1 mouse cellular context compared by ENCODE assay signal in the genomic region with DNA sequence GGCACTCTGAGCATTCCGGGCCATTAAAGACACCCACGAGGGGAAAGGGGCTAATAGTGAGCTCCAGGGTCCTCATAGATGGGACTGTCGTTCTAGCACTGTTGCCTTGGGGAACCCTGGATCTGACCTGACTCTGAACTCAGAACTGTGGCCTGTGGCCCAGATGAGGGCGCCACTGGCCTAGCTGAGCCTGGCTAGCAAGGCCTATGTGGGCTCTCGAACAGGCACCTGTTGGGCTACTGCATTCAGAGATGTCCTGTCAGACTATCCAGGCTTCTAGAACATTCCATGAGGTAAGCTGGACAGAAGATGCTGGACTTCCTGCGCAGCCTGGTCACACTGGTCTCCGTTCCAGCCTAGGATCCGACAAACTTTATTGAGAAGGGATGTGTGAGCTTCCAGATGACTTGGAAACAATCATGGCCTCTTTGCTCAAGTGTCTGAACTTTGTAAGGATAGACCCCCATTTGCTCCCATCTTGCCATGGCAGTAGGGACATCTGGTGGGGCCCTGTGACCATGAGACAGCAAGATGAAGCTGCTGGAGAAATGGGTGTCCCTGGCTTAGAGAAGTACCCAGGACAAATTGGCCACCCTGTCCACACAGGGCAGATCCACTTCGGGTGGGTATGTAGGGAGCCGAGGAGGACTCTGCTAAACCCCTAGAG.
TF ChIP-seq lines count a peak whose summit lies in the region.

No protein-coding gene starts in this region.

TF ChIP-seq in CH12.LX, 34 proteins besides CTCF, POLR2A, EP300 and RAD21 (continued from another document):
- no peak for TF ChIP-seq USF1 (IDR thresholded peaks at IDR 0.05; ENCODE audit: low read depth, low read length)
- 0 out of 2 replicates have a peak, but pooled peaks have one; percentile 42 for TF ChIP-seq SIN3A (IDR thresholded peaks at IDR 0.05; ENCODE audit: low read length)
- TF ChIP-seq PAX5 (IDR thresholded peaks at IDR 0.05; ENCODE audit: low read length) = no peak
- TF ChIP-seq BHLHE40 (IDR thresholded peaks at IDR 0.05; ENCODE audit: low read depth, low read length) = no peak
- peak; percentile 29; the same call in 1 of the 2 replicates for TF ChIP-seq MXI1 (IDR thresholded peaks at IDR 0.05; ENCODE audit: low read depth, low read length)
- TF ChIP-seq KAT2A (IDR thresholded peaks at IDR 0.05; ENCODE audit: insufficient replicate concordance, low read length) = no peak
- TF ChIP-seq CHD2 (IDR thresholded peaks at IDR 0.05; ENCODE audit: low read length) = no peak
- no peak for TF ChIP-seq JUND (conservative IDR thresholded peaks at IDR 0.05; ENCODE audit: low read depth, low read length)
- TF ChIP-seq E2F4 (IDR thresholded peaks at IDR 0.05; ENCODE audit: insufficient replicate concordance, low read depth, low read length) = no peak
- TF ChIP-seq NRF1 (IDR thresholded peaks at IDR 0.05; ENCODE audit: low read depth, low read length) = no peak
- no peak for TF ChIP-seq MYC (IDR thresholded peaks at IDR 0.05; ENCODE audit: low read depth, low read length)
- no peak for TF ChIP-seq NELFE (IDR thresholded peaks at IDR 0.05; ENCODE audit: low read depth, low read length)
- no peak for TF ChIP-seq MAZ (IDR thresholded peaks at IDR 0.05; ENCODE audit: low read depth, low read length)
- TF ChIP-seq ZNF384 (IDR thresholded peaks at IDR 0.05; ENCODE audit: low read depth, low read length) = no peak
